Mouse (Mus musculus) midbrain, postnatal 0 days (tissue): ENCODE results near the gene Sh3bp5l. TPM values are rescaled to one million over a fixed set of nuclear protein-coding genes. Genes with fewer than 3 reads are reported as not detected.

Experiments
- ATAC-seq: fragments of 200-750 bp; cut with Nextera tagmentation; 2 replicates; pipeline ENCODE4 v1.8.0; 2017; ENCODE audit warnings: moderate number of reproducible peaks, mild to moderate bottlenecking, moderate TSS enrichment, moderate library complexity; ENCODE audit not compliant: low FRiP score
- DNase-seq: peaks from one replicate; pipeline ENCODE4 v3.0.0-alpha.2; 2015; ENCODE audit warnings: low spot score
- H3K27ac ChIP-seq: fragments of 300-500 bp; sonication (generic); 2 replicates; pipeline ENCODE4 v1.5.1; 2014; ENCODE audit warnings: low read depth, mild to moderate bottlenecking, low read length, mixed read lengths
- H3K27me3 ChIP-seq: fragments of 300-500 bp; sonication (generic); 2 replicates; pipeline ENCODE4 v1.6.1; 2014; ENCODE audit warnings: low read length, control low read depth, mixed read lengths; ENCODE audit not compliant: insufficient read depth
- H3K36me3 ChIP-seq: fragments of 300-500 bp; sonication (generic); 2 replicates; pipeline ENCODE4 v1.6.1; 2014; ENCODE audit warnings: low read length, control low read depth, mixed read lengths; ENCODE audit not compliant: insufficient read depth
- H3K4me1 ChIP-seq: fragments of 300-500 bp; sonication (generic); 2 replicates; pipeline ENCODE4 v1.6.1; 2014; ENCODE audit warnings: mild to moderate bottlenecking, control low read depth, antibody characterized with exemption, low read length, mixed read lengths; ENCODE audit not compliant: insufficient read depth
- H3K4me2 ChIP-seq: fragments of 300-500 bp; sonication (generic); 2 replicates; pipeline ENCODE4 v1.6.1; 2014; ENCODE audit warnings: low read depth, mild to moderate bottlenecking, low read length, mixed read lengths; ENCODE audit not compliant: poor library complexity, severe bottlenecking
- H3K4me3 ChIP-seq: fragments of 300-500 bp; sonication (generic); 2 replicates; pipeline ENCODE4 v1.5.1; 2014; ENCODE audit warnings: low read depth, mild to moderate bottlenecking, low read length, moderate library complexity
- H3K9ac ChIP-seq: fragments of 300-500 bp; sonication (generic); replicated peaks from 2 replicates; pipeline ENCODE4 v1.6.1; 2014; ENCODE audit warnings: mild to moderate bottlenecking, low read length, moderate library complexity, mixed read lengths; ENCODE audit not compliant: poor library complexity, severe bottlenecking
- H3K9me3 ChIP-seq: fragments of 300-500 bp; sonication (generic); 2 replicates; pipeline ENCODE4 v1.6.1; 2016; ENCODE audit warnings: low read length, control low read depth
- CTCF ChIP-seq: IDR thresholded peaks from 2 replicates; pipeline ENCODE4 v1.5.1; 2016; ENCODE audit warnings: antibody characterized with exemption, mild to moderate bottlenecking
- WGBS: fragments of 180-500 bp; shearing (Covaris S2); extraction: QIAGEN DNeasy Blood & Tissue Kit; methylation state at CpG from one replicate; pipeline ENCODE4 v1.1.7; 2014; 5-methylcytosine and 5-hydroxymethylcytosine counted together
- polyA plus RNA-seq: library from polyadenylated mRNA; unstranded; fragments of >200 nt; fragmentation: Nextera tagmentation; extraction: Ambion mirVana; gene quantifications from 2 replicates; pipeline ENCODE4 v1.2.1, GENCODE M21; 2015
- total RNA-seq: library from RNA; depleted of rRNA; stranded (reverse); fragments of >200 nt; gene quantifications from 2 replicates; pipeline ENCODE4 v1.2.3, GENCODE M21; 2014; rRNA removed

Gene Sh3bp5l
- total RNA-seq (44.0 and 53.8 TPM in 2 replicates), polyA plus RNA-seq (42.4 and 46.3 TPM in 2 replicates)

DNA sequence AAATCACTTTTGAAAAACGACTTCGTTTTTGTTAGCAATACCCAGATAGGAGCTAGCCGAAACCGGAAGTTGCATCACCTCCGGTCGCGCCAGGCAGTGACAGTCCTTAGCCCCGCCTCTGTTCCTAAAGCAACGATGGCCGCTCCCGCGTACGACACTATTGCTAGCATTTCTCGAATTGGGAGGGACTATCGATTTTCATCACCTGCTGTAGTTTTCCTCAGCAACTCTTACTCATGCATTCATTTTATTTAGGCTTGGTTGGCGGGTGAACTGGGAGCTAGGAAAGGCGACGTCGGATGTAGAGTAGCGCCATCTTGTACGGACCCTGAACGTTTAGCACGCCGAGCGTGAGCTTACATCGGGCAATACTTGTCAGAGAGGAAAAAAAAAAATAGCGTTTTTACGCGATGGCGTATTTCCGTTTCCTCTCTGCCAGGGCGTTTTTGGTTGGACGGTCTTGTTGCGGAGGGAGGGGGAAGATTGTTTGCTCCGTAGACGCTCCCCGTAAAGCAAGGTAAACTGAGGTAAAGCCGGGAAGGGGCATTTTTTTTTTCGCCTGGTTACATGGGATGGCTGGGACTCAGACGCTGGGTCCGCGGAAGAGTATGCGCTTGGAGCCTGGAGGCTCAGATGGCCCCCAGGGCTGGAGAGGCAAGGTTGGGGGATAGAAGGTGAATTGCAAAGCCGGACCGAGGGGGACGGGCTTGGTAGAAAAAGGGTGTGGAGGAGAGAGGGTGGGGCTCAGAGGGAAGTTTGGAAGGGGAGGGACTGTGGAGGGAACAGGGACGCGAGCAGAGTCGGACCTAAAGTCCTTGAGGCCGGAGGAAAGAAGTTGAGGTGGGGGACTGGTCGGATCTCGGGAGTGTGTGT is at the start of gene Sh3bp5l, which contains the start of gene Zfp672:
Gene Sh3bp5l (plus strand): TSS at position 449 of the 873 bp plus-strand sequence.
Gene Zfp672 (minus strand): TSS at position 64 of the 873 bp plus-strand sequence.
- TF ChIP-seq CTCF: no peak; the same call in 1 of the 2 replicates
- peak; percentile 98 for DNase-seq
- H3K9me3 ChIP-seq: no peaks in the 10 kb centered on the region
- peaks cover 12% of the 10 kb centered on the region; the same call in 1 of the 2 replicates for H3K36me3 ChIP-seq
- peak; percentile 95 for ATAC-seq
- H3K4me3 ChIP-seq: peak within 1 kb of the TSS; percentile 70
- peak within 1 kb of the TSS; percentile 96 for H3K4me2 ChIP-seq
- no peaks in the 10 kb centered on the region for H3K27me3 ChIP-seq
- peak within 1 kb of the TSS; percentile 77 for H3K27ac ChIP-seq
- peaks cover 21% of the 10 kb centered on the region for H3K4me1 ChIP-seq
- under 1% methylated on average over 52 of the region's 52 CpGs for WGBS
- peak within 1 kb of the TSS; percentile 84 for H3K9ac ChIP-seq

DNA sequence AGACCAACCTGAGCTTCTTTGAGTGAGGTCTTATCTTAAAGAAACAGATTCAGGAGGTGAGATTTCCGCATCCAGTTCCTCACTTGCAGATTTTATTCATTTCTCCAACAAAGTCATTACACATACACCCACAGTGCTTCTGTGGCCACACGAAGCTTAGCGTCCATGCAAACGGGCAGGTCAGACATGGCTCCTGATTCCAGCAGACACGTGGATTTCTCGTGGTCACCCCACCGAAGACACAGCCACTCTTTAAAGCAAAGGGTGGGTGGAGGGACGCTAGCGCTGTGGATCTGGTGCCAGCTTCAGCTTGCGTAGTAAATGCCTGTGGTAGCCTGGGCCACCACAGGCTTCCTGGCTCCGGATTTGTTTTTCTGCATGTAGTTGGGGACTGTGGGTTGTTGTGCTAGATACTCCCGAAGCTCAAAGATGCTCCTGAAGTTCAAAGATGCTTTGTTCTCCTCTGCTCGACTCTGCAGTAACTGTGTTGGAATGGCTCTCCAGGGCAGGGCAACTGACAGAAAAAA is 48.5 kb upstream of the Sh3bp5l start:
- no peak for ATAC-seq
- Histone ChIP-seq H3K4me1 (no peaks in the 10 kb centered on the region), H3K36me3 (no peaks in the 10 kb centered on the region), H3K4me2 (no peak overlapping the region), H3K9me3 (no peaks in the 10 kb centered on the region), H3K27ac (no peak overlapping the region), H3K9ac (no peak overlapping the region), H3K4me3 (no peak overlapping the region), H3K27me3 (no peaks in the 10 kb centered on the region)
- 89% methylated on average over 13 of the region's 13 CpGs for WGBS
- DNase-seq: no peak
- no peak for TF ChIP-seq CTCF

DNA sequence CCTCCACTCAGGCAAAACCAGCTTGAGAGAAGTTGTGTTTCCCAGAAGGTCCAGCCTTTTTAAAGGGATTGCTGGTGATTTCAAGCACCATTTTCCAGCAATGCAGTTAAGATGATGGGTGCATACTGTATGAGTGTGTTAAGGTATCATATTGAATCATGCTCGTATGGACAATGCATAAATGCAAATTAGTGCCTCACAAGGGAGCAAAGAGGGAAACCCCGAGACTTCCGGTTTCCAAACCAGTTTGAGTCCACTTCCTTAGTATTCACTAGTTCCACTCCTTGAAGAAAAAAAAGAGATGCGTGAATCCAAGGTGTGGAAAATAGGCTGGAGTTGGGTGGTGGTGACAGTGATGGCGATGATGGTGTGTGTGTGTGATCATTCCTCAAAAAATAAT is 48.0 kb upstream of the Sh3bp5l start:
- no peaks in the 10 kb centered on the region for H3K36me3 ChIP-seq
- no peak for TF ChIP-seq CTCF
- no peaks in the 10 kb centered on the region for H3K27me3 ChIP-seq
- no peak overlapping the region for H3K27ac ChIP-seq
- no peaks in the 10 kb centered on the region for H3K4me1 ChIP-seq
- DNase-seq (no peak), ATAC-seq (no peak)
- H3K9ac ChIP-seq: no peak overlapping the region
- 81% methylated on average over 5 of the region's 5 CpGs for WGBS
- H3K9me3 ChIP-seq: no peaks in the 10 kb centered on the region
- H3K4me2 ChIP-seq: no peak overlapping the region
- no peak overlapping the region for H3K4me3 ChIP-seq

DNA sequence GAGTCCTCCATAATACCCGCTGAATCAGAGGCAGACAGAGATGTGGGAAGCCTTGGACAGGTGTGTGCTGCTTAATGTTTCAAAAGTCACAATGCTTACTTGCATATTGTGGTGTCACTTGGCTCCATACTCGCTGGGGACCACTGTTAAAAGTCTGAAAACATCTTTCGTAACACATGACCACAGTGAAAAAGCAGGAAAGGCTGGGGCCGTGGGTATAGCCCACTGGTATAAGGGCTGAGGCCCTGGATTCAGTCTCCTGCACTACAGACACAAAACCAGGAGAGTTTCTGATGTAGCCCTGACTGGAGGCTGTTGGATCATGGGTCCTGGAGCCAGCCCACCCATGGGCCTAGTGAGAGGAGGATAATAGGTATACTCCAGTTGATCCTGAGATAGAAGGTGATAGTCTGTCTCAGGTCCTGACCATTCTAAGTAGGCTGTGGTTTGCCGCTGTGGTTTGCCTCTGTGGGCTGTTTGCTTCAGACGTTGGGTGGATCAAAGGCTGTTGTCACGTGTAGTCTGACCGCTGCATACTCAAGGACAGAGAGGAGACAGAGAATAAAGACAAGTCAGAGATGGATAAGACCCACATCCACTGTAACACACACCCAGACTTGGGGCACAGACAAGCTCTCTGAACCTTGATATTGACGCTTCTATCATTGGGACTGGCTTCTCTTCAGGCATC is 40.4 kb upstream of the Sh3bp5l start:
- no peaks in the 10 kb centered on the region for H3K27me3 ChIP-seq
- H3K36me3 ChIP-seq: no peaks in the 10 kb centered on the region
- ATAC-seq: no peak
- no peaks in the 10 kb centered on the region for H3K4me1 ChIP-seq
- H3K9me3 ChIP-seq: no peaks in the 10 kb centered on the region
- no peak for TF ChIP-seq CTCF
- no peak for DNase-seq
- H3K27ac ChIP-seq: no peak overlapping the region
- H3K9ac ChIP-seq: no peak overlapping the region
- H3K4me2 ChIP-seq: no peak overlapping the region
- no peak overlapping the region for H3K4me3 ChIP-seq
- 75% methylated on average over 9 of the region's 9 CpGs for WGBS

DNA sequence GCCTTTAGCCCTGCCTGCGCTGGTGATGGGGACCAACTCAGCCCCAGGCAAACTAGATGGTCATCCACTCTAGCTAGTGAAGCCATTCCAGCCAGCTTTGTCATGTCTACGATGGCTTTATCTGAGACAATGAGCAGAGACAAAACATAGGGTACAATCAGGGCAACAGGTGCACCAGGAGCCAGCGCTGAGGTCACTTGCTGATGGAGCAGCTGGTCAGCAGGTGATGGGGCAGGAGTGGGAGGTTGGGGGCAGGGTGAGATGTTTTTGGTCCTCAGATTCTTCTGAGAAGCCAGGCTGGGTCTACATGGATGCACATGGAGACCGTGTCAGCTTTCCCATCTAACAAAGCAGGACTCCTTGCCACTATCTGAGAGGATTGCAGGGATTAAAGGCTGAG is 39.7 kb upstream of the Sh3bp5l start:
- no peak overlapping the region for H3K27ac ChIP-seq
- no peaks in the 10 kb centered on the region for H3K4me1 ChIP-seq
- 94% methylated on average over 4 of the region's 4 CpGs for WGBS
- H3K27me3 ChIP-seq: no peaks in the 10 kb centered on the region
- no peak for DNase-seq
- no peak for ATAC-seq
- H3K36me3 ChIP-seq: no peaks in the 10 kb centered on the region
- no peak overlapping the region for H3K4me3 ChIP-seq
- H3K9me3 ChIP-seq: no peaks in the 10 kb centered on the region
- H3K9ac ChIP-seq: no peak overlapping the region
- H3K4me2 ChIP-seq: no peak overlapping the region
- no peak for TF ChIP-seq CTCF
